Mouse (Mus musculus) liver, adult 2 months (tissue): Measurements from ENCODE around the gene Smad1.
"Not testable (repeated sequence)": the region's sequence is repeated elsewhere in the genome, so short reads cannot be mapped to it uniquely, and the experiment has no call there.

Experiments
- CTCF ChIP-seq: fragments of 200-500 bp; IDR thresholded peaks from 2 replicates; pipeline ENCODE4 v1.5.1; 2011; ENCODE audit warnings: low read depth, low read length, control low read depth
- POLR2A ChIP-seq: fragments of 200-500 bp; IDR thresholded peaks from 2 replicates; pipeline ENCODE4 v1.6.1; 2011; ENCODE audit warnings: low read length, control low read depth; ENCODE audit not compliant: insufficient read depth; ENCODE audit errors: extremely low read depth

- TF ChIP-seq CTCF, POLR2A: not testable (repeated sequence)
Observed at GRCm38 (mm10) chr8:79407356-79407755, 8.0 kb upstream of the Smad1 start.
